ENCODE assay signal across 10 mouse cellular contexts in genomic region chr10:81553232-81553631, GRCm38 (mm10). TPM values are rescaled to one million over a fixed set of nuclear protein-coding genes. Genes with fewer than 3 reads are reported as not detected.
DNase-seq lines count a peak whose midpoint lies in the region; ATAC-seq and TF ChIP-seq lines count a peak whose summit lies in the region.
"Had no signal": no experiment of that assay in that cellular context is flagged by ENCODE, and none has a peak within 500 bp of the region (broad histone marks: within the 10 kb centered on the region; RNA-seq: fewer than 3 reads in every experiment).

No protein-coding gene starts in this region.

- TF ChIP-seq POLR2A in CH12.LX (IDR thresholded peaks at IDR 0.05; ENCODE audit: low read depth, low read length) = no peak

- peak; percentile 66 to 86 for TF ChIP-seq CTCF in CH12.LX (conservative IDR thresholded peaks at IDR 0.05 in 1 of 2, IDR thresholded peaks at IDR 0.05 in 1 of 2; ENCODE audit: low read depth in 2 of 2, low read length in 2 of 2)
- TF ChIP-seq CTCF in liver, postnatal 0 days (IDR thresholded peaks at IDR 0.05; ENCODE audit: low read depth) = peak; percentile 73

- H3K79me2 ChIP-seq in CH12.LX (replicated peaks; ENCODE audit: control insufficient read depth, extremely low read depth, insufficient read depth, poor library complexity, severe bottlenecking) = no peaks in the 10 kb centered on the region

- H3K9ac ChIP-seq in kidney, embryonic 16.5 days (replicated peaks; ENCODE audit: low read length) = no peak overlapping the region
- no peak overlapping the region for H3K9ac ChIP-seq in CH12.LX (ENCODE audit: insufficient read depth, low read depth)
- H3K9ac ChIP-seq in liver, postnatal 0 days (replicated peaks) = no peak overlapping the region
- H3K9ac ChIP-seq in forebrain, embryonic 12.5 days = no peak overlapping the region
- H3K9ac ChIP-seq in hindbrain, embryonic 12.5 days = no peak overlapping the region
- H3K9ac ChIP-seq: heart, embryonic 12.5 days; lung, embryonic 15.5 days; neural tube, embryonic 12.5 days had no signal

- no peak overlapping the region for H3K27ac ChIP-seq in kidney, embryonic 16.5 days (ENCODE audit: low read length)
- peak overlapping the region; percentile 36; the same call in 1 of the 2 replicates for H3K27ac ChIP-seq in CH12.LX (ENCODE audit: insufficient read depth, low read depth)
- no peak overlapping the region for H3K27ac ChIP-seq in liver, postnatal 0 days (ENCODE audit: low read depth)
- H3K27ac ChIP-seq in forebrain, embryonic 12.5 days = no peak overlapping the region
- no peak overlapping the region for H3K27ac ChIP-seq in hindbrain, embryonic 12.5 days
- H3K27ac ChIP-seq: lung, embryonic 15.5 days; neural tube, embryonic 12.5 days had no signal

- no peaks in the 10 kb centered on the region for H3K36me3 ChIP-seq in kidney, embryonic 16.5 days (ENCODE audit: insufficient read depth, low read length)
- H3K36me3 ChIP-seq in CH12.LX (replicated peaks in 1 of 2; ENCODE audit: control insufficient read depth in 1 of 2, insufficient read depth in 1 of 2, low read length in 1 of 2) = no peaks in the 10 kb centered on the region
- H3K36me3 ChIP-seq in liver, postnatal 0 days (replicated peaks; ENCODE audit: insufficient read depth, low read length) = no peaks in the 10 kb centered on the region
- H3K36me3 ChIP-seq in forebrain, embryonic 12.5 days (replicated peaks) = no peaks in the 10 kb centered on the region
- no peaks in the 10 kb centered on the region for H3K36me3 ChIP-seq in hindbrain, embryonic 12.5 days
- H3K36me3 ChIP-seq: heart, embryonic 12.5 days; lung, embryonic 15.5 days; neural tube, embryonic 12.5 days had no signal

- H3K4me2 ChIP-seq in kidney, embryonic 16.5 days (replicated peaks; ENCODE audit: low read depth, low read length) = no peak overlapping the region
- H3K4me2 ChIP-seq in CH12.LX (ENCODE audit: insufficient read depth, low read depth, poor library complexity, severe bottlenecking) = no peak overlapping the region
- H3K4me2 ChIP-seq in liver, postnatal 0 days (ENCODE audit: low read depth, low read length) = no peak overlapping the region
- H3K4me2 ChIP-seq in forebrain, embryonic 12.5 days = no peak overlapping the region
- no peak overlapping the region for H3K4me2 ChIP-seq in hindbrain, embryonic 12.5 days (replicated peaks)
- H3K4me2 ChIP-seq: heart, embryonic 12.5 days; lung, embryonic 15.5 days; neural tube, embryonic 12.5 days had no signal

- H3K9me3 ChIP-seq in kidney, embryonic 16.5 days (ENCODE audit: low read length) = peaks cover 4% of the 10 kb centered on the region; the same call in 1 of the 2 replicates
- peaks cover 5% of the 10 kb centered on the region for H3K9me3 ChIP-seq in CH12.LX (replicated peaks; ENCODE audit: low read length)
- H3K9me3 ChIP-seq in liver, postnatal 0 days (ENCODE audit: low read length) = no peaks in the 10 kb centered on the region
- no peaks in the 10 kb centered on the region for H3K9me3 ChIP-seq in forebrain, embryonic 12.5 days
- 0 out of 2 replicates have a peak, but pooled peaks cover 3% of the 10 kb centered on the region for H3K9me3 ChIP-seq in hindbrain, embryonic 12.5 days (replicated peaks)
- H3K9me3 ChIP-seq: lung, embryonic 15.5 days; neural tube, embryonic 12.5 days had no signal

- H3K27me3 ChIP-seq in kidney, embryonic 16.5 days (ENCODE audit: insufficient read depth, low read length) = no peaks in the 10 kb centered on the region
- peaks cover 17% of the 10 kb centered on the region for H3K27me3 ChIP-seq in CH12.LX (replicated peaks)
- H3K27me3 ChIP-seq in liver, postnatal 0 days (ENCODE audit: insufficient read depth, low read length) = no peaks in the 10 kb centered on the region
- H3K27me3 ChIP-seq in forebrain, embryonic 12.5 days = no peaks in the 10 kb centered on the region
- no peaks in the 10 kb centered on the region for H3K27me3 ChIP-seq in hindbrain, embryonic 12.5 days
- H3K27me3 ChIP-seq: heart, embryonic 12.5 days; lung, embryonic 15.5 days; neural tube, embryonic 12.5 days had no signal

- DNase-seq in kidney, postnatal 10 days = peak; percentile 60
- DNase-seq in A20 (ENCODE audit: low read depth, low spot score) (peak; percentile 74), CH12.LX (ENCODE audit: extremely low read depth) (peak; percentile 62)
- DNase-seq in liver, postnatal 0 days = peak; percentile 69

- peak; percentile 52 for TF ChIP-seq RAD21 in CH12.LX (IDR thresholded peaks at IDR 0.05; ENCODE audit: low read depth, low read length)

- in situ Hi-C loops in CH12.LX (cut with MboI; ENCODE audit: low pct_ligation_motif_present, low pct_unique_long_range_greater_than_20kb, low sequenced_read_pairs) = no loop called here

- TF ChIP-seq EP300 in CH12.LX (IDR thresholded peaks at IDR 0.05; ENCODE audit: low read length) = no peak
- TF ChIP-seq EP300 in liver, postnatal 0 days (IDR thresholded peaks at IDR 0.05; ENCODE audit: low read depth) = no peak

- dilution Hi-C loops in CH12.LX (cut with MboI; ENCODE audit: extremely low pct_ligation_motif_present, extremely low pct_unique_long_range_greater_than_20kb, low sequenced_read_pairs) = no loop called here

- peaks cover 7% of the 10 kb centered on the region for H3K4me1 ChIP-seq in kidney, embryonic 16.5 days (ENCODE audit: insufficient read depth, low read length)
- H3K4me1 ChIP-seq in CH12.LX (ENCODE audit: control insufficient read depth in 1 of 2, insufficient read depth in 2 of 2) = peaks cover 8 to 50% of the 10 kb centered on the region in 2 experiments
- H3K4me1 ChIP-seq in liver, postnatal 0 days (ENCODE audit: insufficient read depth) = peaks cover 8% of the 10 kb centered on the region
- no peaks in the 10 kb centered on the region for H3K4me1 ChIP-seq in forebrain, embryonic 12.5 days
- H3K4me1 ChIP-seq in hindbrain, embryonic 12.5 days = peaks cover 2% of the 10 kb centered on the region; the same call in 1 of the 2 replicates
- H3K4me1 ChIP-seq: neural tube, embryonic 12.5 days had no signal

- 84% methylated on average over 5 of the region's 5 CpGs for WGBS in kidney, embryonic 16.5 days
- WGBS in liver, postnatal 0 days (ENCODE audit: insufficient replicate concordance) = 82% methylated on average over 5 of the region's 5 CpGs
- 87% methylated on average over 5 of the region's 5 CpGs for WGBS in forebrain, embryonic 12.5 days
- 85% methylated on average over 5 of the region's 5 CpGs for WGBS in hindbrain, embryonic 12.5 days

- no peak overlapping the region for H3K4me3 ChIP-seq in kidney, embryonic 16.5 days (ENCODE audit: low read length)
- H3K4me3 ChIP-seq in CH12.LX (replicated peaks in 1 of 3; ENCODE audit: low read depth in 2 of 3, low read length in 2 of 3, poor library complexity in 1 of 3) = no peak overlapping the region
- H3K4me3 ChIP-seq in liver, postnatal 0 days (ENCODE audit: low read depth, low read length) = no peak overlapping the region
- no peak overlapping the region for H3K4me3 ChIP-seq in forebrain, embryonic 12.5 days (replicated peaks)
- no peak overlapping the region for H3K4me3 ChIP-seq in hindbrain, embryonic 12.5 days
- H3K4me3 ChIP-seq: heart, embryonic 12.5 days; lung, embryonic 15.5 days; neural tube, embryonic 12.5 days had no signal

- ATAC-seq in kidney, embryonic 16.5 days (ENCODE audit: low FRiP score, low TSS enrichment) = no peak
- no peak for ATAC-seq in liver, postnatal 0 days
- ATAC-seq in forebrain, embryonic 12.5 days (ENCODE audit: low FRiP score) = no peak
- no peak for ATAC-seq in hindbrain, embryonic 12.5 days (ENCODE audit: low FRiP score)

RNA-seq across cellular contexts. Expression of gene Aes, which starts 6.1 kb away (rescaled TPM):
- 322 and 487 TPM in 2 replicates for polyA plus RNA-seq in kidney, embryonic 16.5 days (2015; fragmentation: Nextera tagmentation; extraction: Ambion mirVana)
- 93.5 and 114 TPM in 2 replicates for total RNA-seq in CH12.LX (2012; rRNA removed)
- 7.3 and 11.5 TPM in 2 replicates for total RNA-seq in CH12.LX (2014; rRNA removed)
- polyA plus RNA-seq in CH12.LX (2012; ENCODE audit: insufficient read length, low read depth) = 23.4 and 25.1 TPM in 2 replicates
- 256 and 266 TPM in 2 replicates for polyA plus RNA-seq in liver, postnatal 0 days (2015; fragmentation: Nextera tagmentation; extraction: Ambion mirVana)
- polyA plus RNA-seq in forebrain, embryonic 12.5 days (2016; fragmentation: Nextera tagmentation; extraction: Ambion mirVana) = 520 TPM in 2 replicates
- polyA plus RNA-seq in hindbrain, embryonic 12.5 days (2016; fragmentation: Nextera tagmentation; extraction: Ambion mirVana) = 476 and 504 TPM in 2 replicates

RNA-seq across cellular contexts. Expression of gene Gna11, which starts 8.2 kb away (rescaled TPM):
- polyA plus RNA-seq in kidney, embryonic 16.5 days (2015; fragmentation: Nextera tagmentation; extraction: Ambion mirVana) = 92.3 and 92.7 TPM in 2 replicates
- total RNA-seq in CH12.LX (2012; rRNA removed) = 7.2 and 9.0 TPM in 2 replicates
- 4.1 and 4.3 TPM in 2 replicates for total RNA-seq in CH12.LX (2014; rRNA removed)
- polyA plus RNA-seq in CH12.LX (2012; ENCODE audit: insufficient read length, low read depth) = 6.9 and 8.7 TPM in 2 replicates
- polyA plus RNA-seq in liver, postnatal 0 days (2015; fragmentation: Nextera tagmentation; extraction: Ambion mirVana) = 18.3 and 19.2 TPM in 2 replicates
- polyA plus RNA-seq in forebrain, embryonic 12.5 days (2016; fragmentation: Nextera tagmentation; extraction: Ambion mirVana) = 74.8 and 75.9 TPM in 2 replicates
- polyA plus RNA-seq in hindbrain, embryonic 12.5 days (2016; fragmentation: Nextera tagmentation; extraction: Ambion mirVana) = 75.2 and 76.3 TPM in 2 replicates

RNA-seq across cellular contexts. Expression of gene Tle2, which starts 21.1 kb away (rescaled TPM):
- polyA plus RNA-seq in kidney, embryonic 16.5 days (2015; fragmentation: Nextera tagmentation; extraction: Ambion mirVana) = 41.0 and 52.0 TPM in 2 replicates
- 0.30 TPM in 1 of 2 replicates, not detected in the other for total RNA-seq in CH12.LX (2012; rRNA removed)
- total RNA-seq in CH12.LX (2014; rRNA removed) = not detected in 2 replicates
- 0.29 TPM in 1 of 2 replicates, not detected in the other for polyA plus RNA-seq in CH12.LX (2012; ENCODE audit: insufficient read length, low read depth)
- polyA plus RNA-seq in liver, postnatal 0 days (2015; fragmentation: Nextera tagmentation; extraction: Ambion mirVana) = 1.2 and 2.2 TPM in 2 replicates
- 14.3 and 16.5 TPM in 2 replicates for polyA plus RNA-seq in forebrain, embryonic 12.5 days (2016; fragmentation: Nextera tagmentation; extraction: Ambion mirVana)
- polyA plus RNA-seq in hindbrain, embryonic 12.5 days (2016; fragmentation: Nextera tagmentation; extraction: Ambion mirVana) = 30.6 and 32.1 TPM in 2 replicates

RNA-seq across cellular contexts. Expression of gene Gna15, which starts 29.2 kb away (rescaled TPM):
- 0.70 and 0.98 TPM in 2 replicates for polyA plus RNA-seq in kidney, embryonic 16.5 days (2015; fragmentation: Nextera tagmentation; extraction: Ambion mirVana)
- total RNA-seq in CH12.LX (2012; rRNA removed) (9.9 and 10.0 TPM in 2 replicates), CH12.LX (2014; rRNA removed) (5.2 and 5.5 TPM in 2 replicates)
- 4.9 and 5.2 TPM in 2 replicates for polyA plus RNA-seq in CH12.LX (2012; ENCODE audit: insufficient read length, low read depth)
- polyA plus RNA-seq in liver, postnatal 0 days (2015; fragmentation: Nextera tagmentation; extraction: Ambion mirVana) = 4.0 and 4.4 TPM in 2 replicates
- polyA plus RNA-seq in forebrain, embryonic 12.5 days (2016; fragmentation: Nextera tagmentation; extraction: Ambion mirVana) = 0.49 and 0.92 TPM in 2 replicates
- polyA plus RNA-seq in hindbrain, embryonic 12.5 days (2016; fragmentation: Nextera tagmentation; extraction: Ambion mirVana) = 0.75 and 0.82 TPM in 2 replicates

RNA-seq across cellular contexts. Expression of gene Tle6, which starts 47.6 kb away (rescaled TPM):
- 18.5 and 22.8 TPM in 2 replicates for polyA plus RNA-seq in kidney, embryonic 16.5 days (2015; fragmentation: Nextera tagmentation; extraction: Ambion mirVana)
- total RNA-seq in CH12.LX (2012; rRNA removed) (1.2 and 1.3 TPM in 2 replicates), CH12.LX (2014; rRNA removed) (0.30 and 1.2 TPM in 2 replicates)
- polyA plus RNA-seq in CH12.LX (2012; ENCODE audit: insufficient read length, low read depth) = 0.39 and 0.63 TPM in 2 replicates
- polyA plus RNA-seq in liver, postnatal 0 days (2015; fragmentation: Nextera tagmentation; extraction: Ambion mirVana) = 2.9 and 3.0 TPM in 2 replicates
- polyA plus RNA-seq in forebrain, embryonic 12.5 days (2016; fragmentation: Nextera tagmentation; extraction: Ambion mirVana) = 3.1 and 4.3 TPM in 2 replicates
- polyA plus RNA-seq in hindbrain, embryonic 12.5 days (2016; fragmentation: Nextera tagmentation; extraction: Ambion mirVana) = 8.2 and 8.3 TPM in 2 replicates
